Mouse (Mus musculus) frontal cortex, postnatal 10 days (tissue): ENCODE data around the gene Olfr597.
"Not testable (repeated sequence)": the region's sequence is repeated elsewhere in the genome, so short reads cannot be mapped to it uniquely, and the experiment has no call there.

ENCODE experiments used
- DNase-seq, 2 experiments: peaks; one replicate each; pipeline ENCODE4 v3.0.0; 2022; ENCODE audit warnings: low spot score in 2 of 2, mixed read lengths in 1 of 2

Gene Olfr597

GRCm38 (mm10) chr7:103316015-103316414 is at the start of gene Olfr597:
Olfr597 (plus strand) TSS chr7:103316315.
- not testable (repeated sequence) for DNase-seq

DNA sequence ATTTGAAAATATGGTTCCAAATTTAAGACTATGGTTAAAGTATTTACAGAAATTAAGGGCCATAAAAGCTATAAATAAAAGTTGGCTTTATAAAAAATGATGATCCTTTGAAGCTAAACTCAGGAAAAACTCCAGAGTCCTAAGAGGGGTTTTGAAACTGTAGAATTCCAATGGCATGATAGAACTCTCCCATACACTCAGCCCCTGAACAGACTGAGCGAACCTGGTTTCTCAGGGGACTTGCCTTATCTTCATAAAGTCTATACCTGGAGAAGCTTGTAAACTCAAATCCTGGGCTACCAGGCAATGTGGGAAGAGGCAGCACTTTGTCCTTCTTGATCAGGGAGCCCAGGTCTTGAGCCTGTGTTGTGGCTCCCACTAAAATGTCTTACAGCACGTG is 10.8 kb upstream of the Olfr597 start, which contains the start of gene Olfr596:
Olfr596 (plus strand) TSS at position 301 of the 400 bp plus-strand sequence.
- DNase-seq: not testable (repeated sequence)

GRCm38 (mm10) chr7:103323268-103323667 is 7.2 kb downstream of the Olfr597 start, which contains the start of gene Olfr598:
Olfr598 (plus strand) TSS chr7:103323568.
- no peak for DNase-seq

- no peak for DNase-seq
Measured at GRCm38 (mm10) chr7:103335617-103336016, 19.5 kb downstream of the Olfr597 start, which contains the start of gene Olfr599. Olfr599 (plus strand) TSS chr7:103335917.

DNA sequence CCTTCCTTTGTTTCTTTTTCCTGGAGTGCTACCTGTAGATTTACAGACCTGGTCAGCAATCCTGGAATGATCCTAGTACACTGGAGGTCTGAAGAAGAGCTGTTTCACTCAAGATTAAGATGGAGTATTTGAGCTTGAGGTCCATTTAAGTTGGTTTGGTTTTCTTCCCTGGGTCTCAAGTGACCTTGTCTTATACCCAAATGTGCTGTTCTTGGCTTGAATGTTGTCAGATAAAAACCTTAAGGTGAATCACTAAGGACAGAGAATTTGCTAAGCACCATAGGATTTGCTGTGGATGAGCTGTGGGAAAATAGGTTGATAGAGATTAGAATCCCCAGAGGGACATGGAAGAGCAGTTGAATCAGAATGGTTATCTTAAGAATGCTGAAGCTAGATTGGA is 33.5 kb downstream of the Olfr597 start, which contains the start of gene Olfr600:
Olfr600 (minus strand) TSS at position 101 of the 400 bp plus-strand sequence.
- DNase-seq: no peak

DNA sequence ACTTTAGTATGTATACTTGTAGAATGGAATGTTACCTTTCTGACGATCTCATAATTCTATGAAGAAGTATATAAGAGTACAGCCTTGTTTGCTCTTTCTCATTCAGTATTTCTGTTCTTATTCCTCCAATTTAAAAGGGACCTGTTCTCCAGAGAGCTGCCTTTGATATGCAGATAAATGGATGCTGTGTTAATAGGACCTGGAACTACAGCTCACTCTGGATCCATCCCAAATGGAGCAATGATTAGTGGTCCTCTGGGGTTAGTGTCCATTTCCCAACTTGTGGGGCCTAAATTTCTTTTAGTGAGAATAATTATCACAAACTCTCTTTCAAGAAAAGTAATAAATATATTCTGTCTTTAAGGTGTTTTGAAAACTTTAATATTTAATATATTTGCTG is 46.4 kb downstream of the Olfr597 start, which contains the start of gene Olfr601:
Olfr601 (minus strand) TSS at position 101 of the 400 bp plus-strand sequence.
- no peak for DNase-seq
